In the genomic region with DNA sequence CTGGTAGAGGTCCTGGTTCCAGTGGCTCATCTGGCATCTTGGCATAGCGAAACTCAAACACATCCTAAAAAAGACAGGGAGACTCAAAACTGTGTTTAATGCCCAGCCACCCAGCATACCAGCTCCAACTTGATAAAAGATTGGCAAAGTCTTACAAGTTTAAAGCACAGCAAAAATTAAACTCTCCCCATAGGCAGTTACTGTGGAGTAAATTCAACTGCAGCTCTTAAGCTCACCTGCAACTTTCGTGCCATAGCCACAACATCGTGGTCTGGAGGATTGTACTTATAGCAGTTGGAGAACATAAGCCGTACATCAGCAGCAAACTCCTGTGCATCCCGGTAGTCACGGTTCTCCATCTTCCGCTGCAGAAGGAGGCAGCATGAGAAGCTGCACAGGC, we compare ENCODE assay signal across 22 mouse cellular contexts. TPM values are rescaled to one million over a fixed set of nuclear protein-coding genes. Genes with fewer than 3 reads are reported as not detected.
DNase-seq lines count a peak whose midpoint lies in the region; ATAC-seq and TF ChIP-seq lines count a peak whose summit lies in the region.
"Had no signal": no experiment of that assay in that cellular context is flagged by ENCODE, and none has a peak within 500 bp of the region (broad histone marks: within the 10 kb centered on the region; RNA-seq: fewer than 3 reads in every experiment).

No protein-coding gene starts in this region.

- WGBS in embryonic facial prominence, embryonic 15.5 days, result 86% methylated on average over 7 of the region's 7 CpGs
- 92% methylated on average over 7 of the region's 7 CpGs for WGBS in embryonic facial prominence, embryonic 10.5 days
- 88% methylated on average over 7 of the region's 7 CpGs for WGBS in liver, adult 2 months
- WGBS in liver, postnatal 0 days (ENCODE audit: insufficient replicate concordance), result 92% methylated on average over 7 of the region's 7 CpGs

- DNase-seq in embryonic facial prominence, embryonic 10.5 days (ENCODE audit: low spot score), result no peak
- DNase-seq in liver, adult 2 months (ENCODE audit: extremely low read depth, low read depth, low spot score), result peak; percentile 20
- no peak for DNase-seq in liver, postnatal 0 days
- DNase-seq in naive thymus-derived CD4-positive, alpha-beta T cell, adult 2 months (ENCODE audit: low read depth), result peak; percentile 33
- DNase-seq: adrenal gland, postnatal 10 days; cerebellum, adult 11 months; cerebellum, adult 9-11 months; cerebellum, postnatal 36 days; gastrocnemius, postnatal 10 days; heart, adult 18-20 months; heart, postnatal 4 days had no signal

- no peak for TF ChIP-seq POLR2A in liver, adult 2 months (IDR thresholded peaks at IDR 0.05; ENCODE audit: extremely low read depth, insufficient read depth, low read length)

- H3K4me2 ChIP-seq in embryonic facial prominence, embryonic 15.5 days (replicated peaks), result no peak overlapping the region
- H3K4me2 ChIP-seq in liver, postnatal 0 days (ENCODE audit: low read depth, low read length), result no peak overlapping the region
- H3K4me2 ChIP-seq: heart, embryonic 11.5 days; hindbrain, embryonic 12.5 days had no signal

- H3K79me2 ChIP-seq in liver, adult 2 months (ENCODE audit: control insufficient read depth, insufficient read depth, low read length), result peaks cover 20% of the 10 kb centered on the region

- TF ChIP-seq CTCF in liver, adult 2 months (IDR thresholded peaks at IDR 0.05; ENCODE audit: low read depth, low read length), result no peak
- TF ChIP-seq CTCF in liver, postnatal 0 days (IDR thresholded peaks at IDR 0.05; ENCODE audit: low read depth), result no peak
- no peak for TF ChIP-seq CTCF in E14TG2a.4 (conservative IDR thresholded peaks at IDR 0.05; ENCODE audit: low read length)

- H3K9me3 ChIP-seq in embryonic facial prominence, embryonic 15.5 days (replicated peaks), result no peaks in the 10 kb centered on the region
- H3K9me3 ChIP-seq in embryonic facial prominence, embryonic 10.5 days, result no peaks in the 10 kb centered on the region
- H3K9me3 ChIP-seq in liver, postnatal 0 days (ENCODE audit: low read length), result no peaks in the 10 kb centered on the region
- H3K9me3 ChIP-seq in E14TG2a.4 (ENCODE audit: low read length), result no peaks in the 10 kb centered on the region
- H3K9me3 ChIP-seq: forebrain, embryonic 10.5 days; hindbrain, embryonic 12.5 days had no signal

- H3K9ac ChIP-seq in embryonic facial prominence, embryonic 15.5 days, result no peak overlapping the region
- no peak overlapping the region for H3K9ac ChIP-seq in liver, adult 2 months (ENCODE audit: low read depth, low read length)
- no peak overlapping the region for H3K9ac ChIP-seq in liver, postnatal 0 days (replicated peaks)
- H3K9ac ChIP-seq: hindbrain, embryonic 12.5 days had no signal

- peaks cover 32% of the 10 kb centered on the region for H3K4me1 ChIP-seq in embryonic facial prominence, embryonic 15.5 days
- H3K4me1 ChIP-seq in embryonic facial prominence, embryonic 10.5 days, result peaks cover 29% of the 10 kb centered on the region
- peaks cover 15% of the 10 kb centered on the region; the same call in 1 of the 2 replicates for H3K4me1 ChIP-seq in liver, adult 2 months (ENCODE audit: control insufficient read depth, insufficient read depth, low read length)
- H3K4me1 ChIP-seq in liver, postnatal 0 days (ENCODE audit: insufficient read depth), result peaks cover 7% of the 10 kb centered on the region
- H3K4me1 ChIP-seq in E14TG2a.4 (replicated peaks; ENCODE audit: low read depth, low read length), result peaks cover 66% of the 10 kb centered on the region

- peaks cover 93% of the 10 kb centered on the region for H3K36me3 ChIP-seq in embryonic facial prominence, embryonic 15.5 days
- peaks cover 100% of the 10 kb centered on the region for H3K36me3 ChIP-seq in embryonic facial prominence, embryonic 10.5 days (replicated peaks)
- peaks cover 75% of the 10 kb centered on the region for H3K36me3 ChIP-seq in liver, adult 2 months (ENCODE audit: control insufficient read depth, insufficient read depth, low read length)
- H3K36me3 ChIP-seq in liver, postnatal 0 days (replicated peaks; ENCODE audit: insufficient read depth, low read length), result peaks cover 76% of the 10 kb centered on the region
- H3K36me3 ChIP-seq in E14TG2a.4 (ENCODE audit: insufficient read depth, low read length), result peaks cover 98% of the 10 kb centered on the region

- H3K27me3 ChIP-seq in embryonic facial prominence, embryonic 15.5 days, result no peaks in the 10 kb centered on the region
- H3K27me3 ChIP-seq in embryonic facial prominence, embryonic 10.5 days (replicated peaks; ENCODE audit: low read depth, poor library complexity, severe bottlenecking), result no peaks in the 10 kb centered on the region
- no peaks in the 10 kb centered on the region for H3K27me3 ChIP-seq in liver, adult 2 months (ENCODE audit: control insufficient read depth, insufficient read depth, low read length)
- no peaks in the 10 kb centered on the region for H3K27me3 ChIP-seq in liver, postnatal 0 days (ENCODE audit: insufficient read depth, low read length)
- no peaks in the 10 kb centered on the region for H3K27me3 ChIP-seq in E14TG2a.4 (ENCODE audit: insufficient read depth, low read length)
- H3K27me3 ChIP-seq: hindbrain, embryonic 12.5 days had no signal

- 0 out of 2 replicates have a peak overlapping the region, but pooled peaks have one; percentile 1 for H3K4me3 ChIP-seq in embryonic facial prominence, embryonic 15.5 days (replicated peaks)
- no peak overlapping the region for H3K4me3 ChIP-seq in embryonic facial prominence, embryonic 10.5 days
- H3K4me3 ChIP-seq in liver, adult 2 months (ENCODE audit: insufficient read depth, low read depth, low read length), result no peak overlapping the region
- no peak overlapping the region for H3K4me3 ChIP-seq in liver, postnatal 0 days (ENCODE audit: low read depth, low read length)
- H3K4me3 ChIP-seq in E14TG2a.4 (replicated peaks; ENCODE audit: low read length), result peak overlapping the region; percentile 99
- H3K4me3 ChIP-seq: erythroblast, embryonic 14.5 days; hindbrain, embryonic 12.5 days had no signal

- no peak for ATAC-seq in embryonic facial prominence, embryonic 15.5 days (ENCODE audit: insufficient number of reproducible peaks, low FRiP score, low TSS enrichment, low read depth)
- no peak for ATAC-seq in liver, postnatal 0 days
- no peak for ATAC-seq in megakaryocyte-erythroid progenitor cell, adult 5-6 weeks (replicated peaks; ENCODE audit: low FRiP score, low TSS enrichment, poor library complexity, severe bottlenecking)
- ATAC-seq: forebrain, embryonic 14.5 days; hindbrain, postnatal 0 days had no signal

- no peak overlapping the region for H3K27ac ChIP-seq in embryonic facial prominence, embryonic 15.5 days (replicated peaks)
- H3K27ac ChIP-seq in embryonic facial prominence, embryonic 10.5 days (replicated peaks), result no peak overlapping the region
- H3K27ac ChIP-seq in liver, adult 2 months (replicated peaks; ENCODE audit: insufficient read depth, low read depth, low read length), result no peak overlapping the region
- no peak overlapping the region for H3K27ac ChIP-seq in liver, postnatal 0 days (ENCODE audit: low read depth)
- H3K27ac ChIP-seq: forebrain, embryonic 10.5 days; hindbrain, embryonic 12.5 days; hindbrain, postnatal 0 days had no signal

- no peak for TF ChIP-seq EP300 in liver, postnatal 0 days (IDR thresholded peaks at IDR 0.05; ENCODE audit: low read depth)

RNA-seq across cellular contexts. Expression of a gene that starts 5.2 kb away (rescaled TPM):
- polyA plus RNA-seq in embryonic facial prominence, embryonic 15.5 days (2015; fragmentation: Nextera tagmentation; extraction: Ambion mirVana), result 14.0 and 15.3 TPM in 2 replicates
- polyA plus RNA-seq in embryonic facial prominence, embryonic 10.5 days (2016; fragmentation: Nextera tagmentation; extraction: Ambion mirVana), result 4.2 and 4.8 TPM in 2 replicates
- 7.1 and 8.5 TPM in 2 replicates for total RNA-seq in liver, adult 2 months (2014; rRNA removed)
- 8.3 and 13.1 TPM in 2 replicates for polyA plus RNA-seq in liver, adult 2 months (2012; rRNA removed)
- 9.7 and 11.9 TPM in 2 replicates for polyA plus RNA-seq in liver, postnatal 0 days (2015; fragmentation: Nextera tagmentation; extraction: Ambion mirVana)
- total RNA-seq in megakaryocyte-erythroid progenitor cell, adult 5-6 weeks (2014; fragmentation: Nextera tagmentation), result 26.4 and 41.6 TPM in 2 replicates
- 35.0 and 36.7 TPM in 2 replicates for total RNA-seq in megakaryocyte-erythroid progenitor cell, adult 5-6 weeks (2017)

RNA-seq across cellular contexts. Expression of a gene that starts 8.3 kb away (rescaled TPM):
- polyA plus RNA-seq in embryonic facial prominence, embryonic 15.5 days (2015; fragmentation: Nextera tagmentation; extraction: Ambion mirVana), result 118 and 122 TPM in 2 replicates
- polyA plus RNA-seq in embryonic facial prominence, embryonic 10.5 days (2016; fragmentation: Nextera tagmentation; extraction: Ambion mirVana), result 141 and 144 TPM in 2 replicates
- total RNA-seq in liver, adult 2 months (2014; rRNA removed), result 39.0 and 53.2 TPM in 2 replicates
- polyA plus RNA-seq in liver, adult 2 months (2012; rRNA removed), result 55.8 and 76.9 TPM in 2 replicates
- 29.2 and 32.5 TPM in 2 replicates for polyA plus RNA-seq in liver, postnatal 0 days (2015; fragmentation: Nextera tagmentation; extraction: Ambion mirVana)
- total RNA-seq in megakaryocyte-erythroid progenitor cell, adult 5-6 weeks (2014; fragmentation: Nextera tagmentation), result 173 and 198 TPM in 2 replicates
- total RNA-seq in megakaryocyte-erythroid progenitor cell, adult 5-6 weeks (2017), result 312 and 511 TPM in 2 replicates

RNA-seq across cellular contexts. Expression of a gene that starts 22.0 kb away (rescaled TPM):
- 0.54 and 0.89 TPM in 2 replicates for polyA plus RNA-seq in embryonic facial prominence, embryonic 15.5 days (2015; fragmentation: Nextera tagmentation; extraction: Ambion mirVana)
- 0.31 and 0.69 TPM in 2 replicates for polyA plus RNA-seq in embryonic facial prominence, embryonic 10.5 days (2016; fragmentation: Nextera tagmentation; extraction: Ambion mirVana)
- 0.28 and 0.47 TPM in 2 replicates for total RNA-seq in liver, adult 2 months (2014; rRNA removed)
- 0.76 and 1.4 TPM in 2 replicates for polyA plus RNA-seq in liver, adult 2 months (2012; rRNA removed)
- 0.72 and 0.85 TPM in 2 replicates for polyA plus RNA-seq in liver, postnatal 0 days (2015; fragmentation: Nextera tagmentation; extraction: Ambion mirVana)
- 6.2 and 15.1 TPM in 2 replicates for total RNA-seq in megakaryocyte-erythroid progenitor cell, adult 5-6 weeks (2014; fragmentation: Nextera tagmentation)
- total RNA-seq in megakaryocyte-erythroid progenitor cell, adult 5-6 weeks (2017), result 0.75 and 5.8 TPM in 2 replicates
- total RNA-seq: gastrocnemius, postnatal 10 days; gastrocnemius, postnatal 4 days; heart, postnatal 4 days; hindbrain, postnatal 0 days had no signal
- polyA plus RNA-seq: C2C12 had no signal

RNA-seq across cellular contexts. Expression of a gene that starts 29.0 kb away (rescaled TPM):
- polyA plus RNA-seq in embryonic facial prominence, embryonic 15.5 days (2015; fragmentation: Nextera tagmentation; extraction: Ambion mirVana), result 0.61 and 0.93 TPM in 2 replicates
- polyA plus RNA-seq in embryonic facial prominence, embryonic 10.5 days (2016; fragmentation: Nextera tagmentation; extraction: Ambion mirVana), result 0.17 and 0.28 TPM in 2 replicates
- total RNA-seq in liver, adult 2 months (2014; rRNA removed), result 0.74 and 1.7 TPM in 2 replicates
- polyA plus RNA-seq in liver, adult 2 months (2012; rRNA removed), result 1.1 and 3.1 TPM in 2 replicates
- 1.9 and 2.1 TPM in 2 replicates for polyA plus RNA-seq in liver, postnatal 0 days (2015; fragmentation: Nextera tagmentation; extraction: Ambion mirVana)
- 0.81 and 2.9 TPM in 2 replicates for total RNA-seq in megakaryocyte-erythroid progenitor cell, adult 5-6 weeks (2014; fragmentation: Nextera tagmentation)
- not detected in 2 replicates for total RNA-seq in megakaryocyte-erythroid progenitor cell, adult 5-6 weeks (2017)
- polyA plus RNA-seq: C2C12; erythroblast, embryonic 14.5 days; heart, embryonic 11.5 days; hindbrain, embryonic 12.5 days had no signal

RNA-seq across cellular contexts. Expression of a gene that starts 38.8 kb away (rescaled TPM):
- 3.2 and 3.8 TPM in 2 replicates for polyA plus RNA-seq in embryonic facial prominence, embryonic 15.5 days (2015; fragmentation: Nextera tagmentation; extraction: Ambion mirVana)
- 0.52 and 0.55 TPM in 2 replicates for polyA plus RNA-seq in embryonic facial prominence, embryonic 10.5 days (2016; fragmentation: Nextera tagmentation; extraction: Ambion mirVana)
- total RNA-seq in liver, adult 2 months (2014; rRNA removed), result 4.2 and 6.6 TPM in 2 replicates
- polyA plus RNA-seq in liver, adult 2 months (2012; rRNA removed), result 8.3 and 14.5 TPM in 2 replicates
- polyA plus RNA-seq in liver, postnatal 0 days (2015; fragmentation: Nextera tagmentation; extraction: Ambion mirVana), result 3.9 and 4.0 TPM in 2 replicates
- total RNA-seq in megakaryocyte-erythroid progenitor cell, adult 5-6 weeks (2014; fragmentation: Nextera tagmentation), result 3.8 and 9.1 TPM in 2 replicates
- total RNA-seq in megakaryocyte-erythroid progenitor cell, adult 5-6 weeks (2017), result 10.1 and 22.9 TPM in 2 replicates
- polyA plus RNA-seq: C2C12; erythroblast, embryonic 14.5 days had no signal

Comparison
In these comparisons a context has a peak if more than half of its experiments do, and no peak if none do; other contexts are left out.
1. H3K4me3 ChIP-seq: peak in embryonic facial prominence, embryonic 15.5 days (single experiment) and E14TG2a.4 (single experiment); none in embryonic facial prominence, embryonic 10.5 days (single experiment), liver, adult 2 months (single experiment) and liver, postnatal 0 days (single experiment).
2. DNase-seq: peak in liver, adult 2 months (single experiment) and naive thymus-derived CD4-positive, alpha-beta T cell, adult 2 months (single experiment); none in embryonic facial prominence, embryonic 10.5 days (single experiment) and liver, postnatal 0 days (single experiment).